Mouse (Mus musculus) liver, embryonic 16.5 days (tissue): ENCODE data around the gene Nradd. TPM values are rescaled to one million over a fixed set of nuclear protein-coding genes. Genes with fewer than 3 reads are reported as not detected.

Source experiments
- ATAC-seq: fragments of 200-750 bp; cut with Nextera tagmentation; 2 replicates; pipeline ENCODE4 v1.8.0; 2017; ENCODE audit warnings: low read depth, mild to moderate bottlenecking, moderate number of reproducible peaks, moderate library complexity
- H3K27ac ChIP-seq: fragments of 300-500 bp; sonication (generic); 2 replicates; pipeline ENCODE4 v1.5.1; 2014; ENCODE audit warnings: mild to moderate bottlenecking, low read length
- H3K27me3 ChIP-seq: fragments of 300-500 bp; sonication (generic); 2 replicates; pipeline ENCODE4 v1.6.1; 2014; ENCODE audit warnings: low read depth, low read length, mixed read lengths; ENCODE audit not compliant: control insufficient read depth, insufficient read depth
- H3K36me3 ChIP-seq: fragments of 300-500 bp; sonication (generic); 2 replicates; pipeline ENCODE4 v1.6.1; 2014; ENCODE audit warnings: mild to moderate bottlenecking; ENCODE audit not compliant: control insufficient read depth, insufficient read depth
- H3K4me1 ChIP-seq: fragments of 300-500 bp; sonication (generic); 2 replicates; pipeline ENCODE4 v1.6.1; 2014; ENCODE audit warnings: low read depth, low read length, mixed read lengths; ENCODE audit not compliant: control insufficient read depth
- H3K4me2 ChIP-seq: fragments of 300-500 bp; sonication (generic); 2 replicates; pipeline ENCODE4 v1.6.1; 2014; ENCODE audit warnings: low read depth, low read length, mixed read lengths
- H3K4me3 ChIP-seq: fragments of 300-500 bp; sonication (generic); 2 replicates; pipeline ENCODE4 v1.5.1; 2014; ENCODE audit warnings: low read depth, mild to moderate bottlenecking, low read length
- H3K9ac ChIP-seq: fragments of 300-500 bp; sonication (generic); 2 replicates; pipeline ENCODE4 v1.6.1; 2014; ENCODE audit warnings: low read depth, low read length
- H3K9me3 ChIP-seq: fragments of 300-500 bp; sonication (generic); replicated peaks from 2 replicates; pipeline ENCODE4 v1.6.1; 2016; ENCODE audit warnings: low read length; ENCODE audit not compliant: control insufficient read depth
- WGBS: fragments of 180-500 bp; shearing (Covaris S2); extraction: QIAGEN DNeasy Blood & Tissue Kit; methylation state at CpG from one replicate; pipeline ENCODE4 v1.1.7; 2014; ENCODE audit not compliant: insufficient replicate concordance; 5-methylcytosine and 5-hydroxymethylcytosine counted together
- polyA plus RNA-seq: library from polyadenylated mRNA; unstranded; fragments of >200 nt; fragmentation: Nextera tagmentation; extraction: Ambion mirVana; gene quantifications from 2 replicates; pipeline ENCODE4 v1.2.1, GENCODE M21; 2015

Gene Nradd
- polyA plus RNA-seq, 1 experiment from 2014 or later: 1.4 TPM

DNA sequence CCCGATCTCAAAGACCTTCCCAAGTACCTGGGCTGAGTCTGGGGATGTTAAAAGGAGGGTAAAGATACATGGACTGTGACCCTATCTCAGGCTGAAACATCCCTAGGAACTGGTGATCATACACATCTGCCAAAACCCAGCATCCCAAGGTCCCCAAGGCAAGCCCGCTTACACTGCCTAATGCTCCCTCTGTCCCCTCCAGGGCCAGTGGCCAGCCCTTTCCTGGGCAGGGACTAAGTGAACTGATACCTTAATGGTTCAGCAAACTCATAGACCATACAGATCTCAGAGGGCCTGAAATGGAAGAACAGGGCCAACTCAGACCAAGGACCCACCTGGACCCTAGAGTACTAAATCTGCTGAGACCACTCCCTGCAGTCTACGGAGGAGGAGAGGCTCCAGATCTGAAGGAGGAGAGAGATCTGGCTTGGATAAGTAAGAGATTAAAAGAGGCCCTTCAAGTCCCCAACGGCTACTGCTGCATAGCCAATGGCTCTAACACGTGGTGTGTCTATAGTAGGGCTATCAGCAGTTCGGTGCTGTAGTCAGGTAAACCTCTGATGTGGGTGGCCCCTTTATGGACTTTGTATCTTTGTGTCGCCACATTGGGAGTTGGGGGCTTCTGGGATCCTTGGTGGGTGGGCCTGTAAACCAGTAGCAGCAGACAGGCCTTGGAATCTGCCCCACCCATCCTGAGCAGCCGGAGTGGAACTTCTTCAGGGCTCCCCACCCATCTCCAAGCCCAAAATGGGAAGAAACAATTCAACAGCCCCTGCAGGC is 646 bp downstream of the Nradd start:
- peak overlapping the region; percentile 65; the same call in 1 of the 2 replicates for H3K4me3 ChIP-seq
- H3K27ac ChIP-seq: no peak overlapping the region
- H3K9ac ChIP-seq: no peak overlapping the region; the same call in 1 of the 2 replicates
- ATAC-seq: no peak
- WGBS: 61% methylated on average over 8 of the region's 8 CpGs
- peaks cover 14% of the 10 kb centered on the region for H3K4me1 ChIP-seq
- H3K4me2 ChIP-seq: peak overlapping the region; percentile 92
- H3K9me3 ChIP-seq: no peaks in the 10 kb centered on the region
- peaks cover 6% of the 10 kb centered on the region for H3K36me3 ChIP-seq
- no peaks in the 10 kb centered on the region for H3K27me3 ChIP-seq

DNA sequence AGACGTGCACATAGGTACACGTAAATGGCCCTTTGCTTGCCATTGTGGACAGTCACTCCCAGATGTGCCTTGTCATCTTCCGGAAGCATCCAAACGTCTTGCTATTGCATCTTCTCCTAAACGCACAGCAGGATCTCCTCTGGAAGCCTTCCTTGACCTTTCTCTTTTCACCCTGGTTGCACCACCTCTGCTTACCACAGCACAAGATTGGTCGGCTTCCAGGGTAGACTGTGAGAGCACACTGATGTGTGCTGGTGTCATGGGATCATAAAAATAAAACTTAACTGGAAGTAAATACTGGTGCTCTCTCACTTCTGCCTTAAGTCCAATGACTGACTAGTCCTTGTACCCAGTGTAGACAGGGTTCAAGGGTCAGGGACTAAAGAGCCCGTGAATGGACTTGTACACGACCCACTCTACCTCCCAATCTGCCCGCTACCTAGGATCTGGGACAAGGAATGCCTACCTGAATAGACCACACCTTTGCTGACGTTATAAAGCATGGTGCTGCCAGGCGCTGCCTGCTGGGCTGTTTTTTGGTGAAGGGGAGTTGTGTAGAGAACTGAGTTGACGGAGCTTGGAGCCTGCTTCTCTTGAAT is 1.5 kb downstream of the Nradd start:
- peaks cover 15% of the 10 kb centered on the region for H3K36me3 ChIP-seq
- H3K4me2 ChIP-seq: no peak overlapping the region
- WGBS: 69% methylated on average over 12 of the region's 12 CpGs
- no peak for ATAC-seq
- no peak overlapping the region for H3K27ac ChIP-seq
- H3K4me1 ChIP-seq: peaks cover 14% of the 10 kb centered on the region
- no peak overlapping the region for H3K9ac ChIP-seq
- H3K4me3 ChIP-seq: no peak overlapping the region
- no peaks in the 10 kb centered on the region for H3K27me3 ChIP-seq
- no peaks in the 10 kb centered on the region for H3K9me3 ChIP-seq

DNA sequence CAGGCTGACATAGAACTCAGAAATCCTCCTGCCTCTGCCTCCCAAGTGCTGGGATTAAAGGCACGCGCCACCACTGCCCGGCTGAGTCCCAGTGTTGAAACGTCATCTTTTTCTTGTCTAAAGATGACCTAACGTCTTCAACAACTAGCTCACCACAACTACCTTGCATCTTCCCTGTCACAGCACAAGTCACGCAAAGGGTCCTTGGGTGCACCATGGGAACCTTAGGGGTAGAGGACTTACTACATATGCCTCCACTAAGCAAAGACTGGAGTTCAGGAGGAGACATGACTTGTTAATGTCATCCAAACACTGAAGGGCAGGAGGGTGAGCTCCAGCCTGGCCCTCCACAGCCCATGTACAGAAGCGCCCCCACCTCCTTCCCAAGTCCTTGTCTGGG is 3.6 kb downstream of the Nradd start:
- H3K9me3 ChIP-seq: no peaks in the 10 kb centered on the region
- H3K4me3 ChIP-seq: no peak overlapping the region
- no peak overlapping the region for H3K27ac ChIP-seq
- 81% methylated on average over 7 of the region's 7 CpGs for WGBS
- H3K9ac ChIP-seq: no peak overlapping the region
- no peak overlapping the region for H3K4me2 ChIP-seq
- peaks cover 14% of the 10 kb centered on the region for H3K4me1 ChIP-seq
- H3K27me3 ChIP-seq: no peaks in the 10 kb centered on the region
- no peak for ATAC-seq
- peaks cover 23% of the 10 kb centered on the region for H3K36me3 ChIP-seq

DNA sequence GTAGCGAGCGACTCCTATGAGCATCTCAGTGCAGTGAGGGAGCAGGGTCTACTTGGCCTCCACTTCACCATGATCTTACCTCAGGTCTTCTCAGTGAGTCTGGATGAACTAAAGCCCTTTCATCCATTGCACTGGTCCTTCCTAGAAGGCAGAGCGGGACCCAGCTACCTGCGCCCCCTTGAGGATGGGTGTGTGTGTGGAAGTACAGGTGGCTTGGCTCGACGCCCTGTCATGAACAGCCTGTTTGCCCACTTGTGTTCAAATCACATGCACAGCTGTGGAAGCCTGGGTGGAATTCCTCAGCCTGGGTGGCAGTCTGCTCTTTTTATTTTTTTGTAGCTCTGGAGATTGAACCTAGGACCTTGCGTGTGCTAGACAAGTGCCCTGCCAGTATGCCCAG is 4.1 kb downstream of the Nradd start:
- Histone ChIP-seq H3K36me3 (peaks cover 28% of the 10 kb centered on the region), H3K27me3 (no peaks in the 10 kb centered on the region), H3K9me3 (no peaks in the 10 kb centered on the region), H3K4me2 (no peak overlapping the region), H3K4me3 (no peak overlapping the region), H3K4me1 (peaks cover 11% of the 10 kb centered on the region), H3K27ac (no peak overlapping the region), H3K9ac (no peak overlapping the region)
- 78% methylated on average over 7 of the region's 7 CpGs for WGBS
- ATAC-seq: no peak

DNA sequence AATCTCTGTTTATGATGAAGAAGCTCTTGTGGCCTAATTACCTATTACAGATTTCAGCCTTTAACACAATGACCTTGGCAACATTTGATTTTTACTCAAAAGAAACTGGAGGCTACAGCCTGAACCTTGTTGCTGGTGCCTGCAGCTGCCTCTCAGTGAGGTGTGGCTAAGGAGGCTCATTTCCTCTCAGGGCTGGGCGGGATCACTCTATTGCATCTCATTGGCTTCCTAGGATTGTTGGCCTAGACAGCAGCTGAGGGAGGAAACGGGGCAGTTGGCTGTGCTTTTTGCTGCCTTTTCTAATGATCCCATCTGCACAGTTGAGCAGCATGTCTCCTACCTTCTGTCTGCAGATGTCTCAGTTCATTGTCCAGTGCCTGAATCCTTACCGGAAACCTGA is 7.2 kb downstream of the Nradd start:
- Histone ChIP-seq H3K4me1 (no peaks in the 10 kb centered on the region), H3K4me2 (no peak overlapping the region), H3K36me3 (peaks cover 34% of the 10 kb centered on the region), H3K9ac (no peak overlapping the region), H3K4me3 (no peak overlapping the region), H3K27me3 (no peaks in the 10 kb centered on the region), H3K27ac (no peak overlapping the region), H3K9me3 (no peaks in the 10 kb centered on the region)
- 75% methylated on average over 3 of the region's 3 CpGs for WGBS
- ATAC-seq: no peak

DNA sequence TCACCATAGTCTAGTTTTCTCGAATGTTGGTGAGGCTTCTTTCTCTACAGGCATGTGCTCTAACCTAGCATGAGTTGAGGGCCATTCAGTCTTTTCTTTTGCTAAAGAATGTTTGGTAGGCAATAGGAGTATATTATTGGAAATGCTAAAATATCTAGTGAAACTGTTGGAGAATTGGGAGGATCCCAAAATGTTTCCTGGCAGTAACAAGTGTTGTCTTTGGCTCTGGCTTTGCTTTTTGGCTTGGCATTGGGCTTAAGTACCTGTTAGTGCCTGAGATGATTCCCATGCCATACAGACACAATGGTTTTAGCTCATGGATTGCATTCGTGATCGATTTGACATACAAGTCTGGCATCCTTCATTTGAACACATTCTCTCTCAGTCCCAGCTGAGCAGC is 12.8 kb downstream of the Nradd start:
- Histone ChIP-seq H3K9me3 (no peaks in the 10 kb centered on the region), H3K9ac (no peak overlapping the region), H3K4me2 (no peak overlapping the region), H3K4me1 (no peaks in the 10 kb centered on the region), H3K4me3 (no peak overlapping the region), H3K27ac (no peak overlapping the region), H3K27me3 (no peaks in the 10 kb centered on the region), H3K36me3 (peaks cover 19% of the 10 kb centered on the region)
- ATAC-seq: no peak
- WGBS: 81% methylated on average over 3 of the region's 3 CpGs

DNA sequence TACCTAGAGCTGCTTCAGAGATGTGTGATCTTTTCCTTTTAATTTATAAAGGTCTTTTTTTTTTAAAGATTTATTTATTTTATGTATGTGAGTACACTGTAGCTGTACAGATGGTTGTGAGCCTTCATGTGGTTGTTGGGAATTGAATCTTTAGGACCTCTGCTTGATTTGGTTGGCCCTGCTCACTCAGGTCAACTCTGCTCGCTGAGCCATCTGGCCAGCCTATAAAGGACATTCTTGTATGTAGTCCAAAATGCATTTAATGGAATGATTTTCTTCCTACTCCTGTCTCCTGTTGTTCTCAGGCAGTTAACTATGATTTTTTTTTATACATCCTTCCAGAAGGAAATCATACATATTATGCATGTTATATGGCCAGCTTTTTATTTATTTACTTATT is 40.7 kb downstream of the Nradd start:
- no peak for ATAC-seq
- Histone ChIP-seq H3K9ac (no peak overlapping the region), H3K9me3 (no peaks in the 10 kb centered on the region), H3K4me1 (no peaks in the 10 kb centered on the region), H3K36me3 (peaks cover 2% of the 10 kb centered on the region), H3K27me3 (no peaks in the 10 kb centered on the region), H3K4me2 (no peak overlapping the region), H3K4me3 (no peak overlapping the region), H3K27ac (no peak overlapping the region)
- 94% methylated on average over 1 of the region's 1 CpGs for WGBS

DNA sequence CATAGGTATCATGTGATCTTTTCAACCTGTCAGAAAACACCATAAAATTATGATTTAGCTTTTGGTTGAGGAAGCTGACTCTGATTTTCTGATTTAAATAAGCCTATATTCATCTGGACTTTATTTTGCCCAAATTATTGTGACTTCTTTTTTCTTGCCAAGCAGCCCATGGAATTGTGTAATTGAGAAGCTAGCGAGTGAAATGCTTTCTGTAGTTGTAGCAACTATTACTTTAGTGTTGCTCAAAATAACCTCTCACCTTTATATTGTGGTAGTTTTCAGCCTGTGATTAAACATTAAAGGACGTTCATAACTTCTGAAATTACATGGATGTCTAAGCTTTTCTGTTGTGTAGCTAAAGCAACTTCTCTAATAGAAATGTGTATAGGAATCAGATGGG is 42.1 kb downstream of the Nradd start:
- no peak overlapping the region for H3K4me2 ChIP-seq
- H3K9ac ChIP-seq: no peak overlapping the region
- 72% methylated on average over 2 of the region's 2 CpGs for WGBS
- H3K4me3 ChIP-seq: no peak overlapping the region
- no peak overlapping the region for H3K27ac ChIP-seq
- no peaks in the 10 kb centered on the region for H3K9me3 ChIP-seq
- no peak for ATAC-seq
- H3K27me3 ChIP-seq: no peaks in the 10 kb centered on the region
- H3K36me3 ChIP-seq: peaks cover 7% of the 10 kb centered on the region; the same call in 1 of the 2 replicates
- H3K4me1 ChIP-seq: no peaks in the 10 kb centered on the region
